Mouse (Mus musculus) forebrain, embryonic 16.5 days (tissue): Measurements from ENCODE around the gene Cyth1. TPM values are rescaled to one million over a fixed set of nuclear protein-coding genes. Genes with fewer than 3 reads are reported as not detected.

Source experiments
- ATAC-seq: fragments of 200-750 bp; cut with Nextera tagmentation; 2 replicates; pipeline ENCODE4 v1.8.0; 2017; ENCODE audit warnings: mild to moderate bottlenecking, moderate library complexity
- H3K27ac ChIP-seq: fragments of 300-500 bp; sonication (generic); 2 replicates; pipeline ENCODE4 v1.5.1; 2014; ENCODE audit warnings: low read length, control low read depth
- H3K27me3 ChIP-seq: fragments of 300-500 bp; sonication (generic); replicated peaks from 2 replicates; pipeline ENCODE4 v1.6.1; 2014; ENCODE audit warnings: low read length; ENCODE audit not compliant: control insufficient read depth, insufficient read depth
- H3K36me3 ChIP-seq: fragments of 300-500 bp; sonication (generic); 2 replicates; pipeline ENCODE4 v1.6.1; 2014; ENCODE audit not compliant: control insufficient read depth, insufficient read depth
- H3K4me1 ChIP-seq: fragments of 300-500 bp; sonication (generic); replicated peaks from 2 replicates; pipeline ENCODE4 v1.6.1; 2014; ENCODE audit warnings: low read length; ENCODE audit not compliant: control insufficient read depth, insufficient read depth
- H3K4me2 ChIP-seq: fragments of 300-500 bp; sonication (generic); 2 replicates; pipeline ENCODE4 v1.6.1; 2014; ENCODE audit warnings: mild to moderate bottlenecking, low read length, control low read depth
- H3K4me3 ChIP-seq: fragments of 300-500 bp; sonication (generic); replicated peaks from 2 replicates; pipeline ENCODE4 v1.5.1; 2014; ENCODE audit warnings: mild to moderate bottlenecking, low read length, control low read depth
- H3K9ac ChIP-seq: fragments of 300-500 bp; sonication (generic); replicated peaks from 2 replicates; pipeline ENCODE4 v1.6.1; 2014; ENCODE audit warnings: low read depth, low read length, control low read depth
- H3K9me3 ChIP-seq: fragments of 300-500 bp; sonication (generic); 2 replicates; pipeline ENCODE4 v1.6.1; 2016; ENCODE audit warnings: low read length; ENCODE audit not compliant: control insufficient read depth
- WGBS: fragments of 180-500 bp; shearing (Covaris S2); extraction: QIAGEN DNeasy Blood & Tissue Kit; methylation state at CpG from one replicate; pipeline ENCODE4 v1.1.7; 2014; 5-methylcytosine and 5-hydroxymethylcytosine counted together
- polyA plus RNA-seq: library from polyadenylated mRNA; unstranded; fragments of >200 nt; fragmentation: Nextera tagmentation; extraction: Ambion mirVana; gene quantifications from 2 replicates; pipeline ENCODE4 v1.2.1, GENCODE M21; 2015

Gene Cyth1
- polyA plus RNA-seq, 1 experiment from 2014 or later, result 32.1 TPM

- Histone ChIP-seq H3K4me3 (no peak overlapping the region), H3K4me2 (no peak overlapping the region), H3K27me3 (no peaks in the 10 kb centered on the region), H3K4me1 (peaks cover 4% of the 10 kb centered on the region), H3K27ac (no peak overlapping the region), H3K9me3 (no peaks in the 10 kb centered on the region), H3K36me3 (no peaks in the 10 kb centered on the region), H3K9ac (no peak overlapping the region)
- WGBS, result 88% methylated on average over 5 of the region's 5 CpGs
- no peak for ATAC-seq
Observed at GRCm38 (mm10) chr11:118229941-118230340, 18.5 kb downstream of the Cyth1 start.

GRCm38 (mm10) chr11:118227650-118228049 lies 20.7 kb downstream of the Cyth1 start:
- H3K4me3 ChIP-seq, result no peak overlapping the region
- ATAC-seq, result no peak
- WGBS, result 84% methylated on average over 7 of the region's 7 CpGs

GRCm38 (mm10) chr11:118226850-118227249 lies 21.5 kb downstream of the Cyth1 start:
- ATAC-seq, result no peak
- Histone ChIP-seq H3K27ac (no peak overlapping the region), H3K4me2 (no peak overlapping the region), H3K4me1 (peaks cover 4% of the 10 kb centered on the region), H3K9me3 (no peaks in the 10 kb centered on the region), H3K9ac (no peak overlapping the region), H3K27me3 (no peaks in the 10 kb centered on the region), H3K36me3 (no peaks in the 10 kb centered on the region), H3K4me3 (no peak overlapping the region)
- WGBS, result 91% methylated on average over 7 of the region's 7 CpGs

More at GRCm38 (mm10) chr11:118227650-118228049, 20.7 kb downstream of the Cyth1 start:
- H3K4me2 ChIP-seq, result no peak overlapping the region
- no peak overlapping the region for H3K27ac ChIP-seq
- no peaks in the 10 kb centered on the region for H3K27me3 ChIP-seq
- no peak overlapping the region for H3K9ac ChIP-seq
- H3K36me3 ChIP-seq, result no peaks in the 10 kb centered on the region
- H3K4me1 ChIP-seq, result peaks cover 4% of the 10 kb centered on the region
- no peaks in the 10 kb centered on the region for H3K9me3 ChIP-seq

- 43% methylated on average over 1 of the region's 1 CpGs for WGBS
- peaks cover 4% of the 10 kb centered on the region for H3K4me1 ChIP-seq
- H3K9me3 ChIP-seq, result no peaks in the 10 kb centered on the region
- no peaks in the 10 kb centered on the region for H3K36me3 ChIP-seq
- no peak overlapping the region for H3K27ac ChIP-seq
- H3K27me3 ChIP-seq, result no peaks in the 10 kb centered on the region
- H3K4me2 ChIP-seq, result no peak overlapping the region
- no peak overlapping the region for H3K4me3 ChIP-seq
- ATAC-seq, result no peak
- H3K9ac ChIP-seq, result no peak overlapping the region
Observed at GRCm38 (mm10) chr11:118225862-118226261, 22.5 kb downstream of the Cyth1 start.

GRCm38 (mm10) chr11:118225056-118225836 lies 23.1 kb downstream of the Cyth1 start:
- WGBS, result 31% methylated on average over 12 of the region's 12 CpGs
- Histone ChIP-seq H3K27ac (no peak overlapping the region), H3K27me3 (no peaks in the 10 kb centered on the region), H3K9ac (no peak overlapping the region), H3K36me3 (no peaks in the 10 kb centered on the region), H3K4me2 (no peak overlapping the region), H3K4me1 (peaks cover 4% of the 10 kb centered on the region), H3K9me3 (no peaks in the 10 kb centered on the region), H3K4me3 (no peak overlapping the region)
- ATAC-seq, result no peak

- Histone ChIP-seq H3K27me3 (no peaks in the 10 kb centered on the region), H3K4me1 (peaks cover 4% of the 10 kb centered on the region), H3K9me3 (no peaks in the 10 kb centered on the region), H3K4me2 (no peak overlapping the region), H3K9ac (no peak overlapping the region), H3K4me3 (no peak overlapping the region), H3K27ac (no peak overlapping the region), H3K36me3 (no peaks in the 10 kb centered on the region)
- no peak for ATAC-seq
- 90% methylated on average over 10 of the region's 10 CpGs for WGBS
Observed at GRCm38 (mm10) chr11:118223416-118224067, 24.9 kb downstream of the Cyth1 start.

GRCm38 (mm10) chr11:118222917-118223316 lies 25.5 kb downstream of the Cyth1 start:
- Histone ChIP-seq H3K4me3 (no peak overlapping the region), H3K4me1 (peaks cover 4% of the 10 kb centered on the region), H3K9ac (no peak overlapping the region), H3K27me3 (no peaks in the 10 kb centered on the region), H3K9me3 (no peaks in the 10 kb centered on the region), H3K36me3 (no peaks in the 10 kb centered on the region), H3K27ac (no peak overlapping the region), H3K4me2 (no peak overlapping the region)
- 88% methylated on average over 5 of the region's 5 CpGs for WGBS
- ATAC-seq, result no peak

- no peak for ATAC-seq
- Histone ChIP-seq H3K27me3 (no peaks in the 10 kb centered on the region), H3K4me1 (peaks cover 4% of the 10 kb centered on the region), H3K36me3 (no peaks in the 10 kb centered on the region), H3K9me3 (no peaks in the 10 kb centered on the region), H3K4me3 (no peak overlapping the region), H3K4me2 (no peak overlapping the region), H3K27ac (no peak overlapping the region), H3K9ac (no peak overlapping the region)
- WGBS, result 65% methylated on average over 6 of the region's 6 CpGs
Observed at GRCm38 (mm10) chr11:118222351-118222885, 26.0 kb downstream of the Cyth1 start.

- no peak overlapping the region for H3K4me2 ChIP-seq
- no peaks in the 10 kb centered on the region for H3K36me3 ChIP-seq
- peaks cover 4% of the 10 kb centered on the region for H3K4me1 ChIP-seq
- no peak overlapping the region for H3K27ac ChIP-seq
- 20% methylated on average over 7 of the region's 7 CpGs for whole genome bisulfite sequencing
- H3K27me3 ChIP-seq, result no peaks in the 10 kb centered on the region
- no peak overlapping the region for H3K9ac ChIP-seq
- no peak overlapping the region for H3K4me3 ChIP-seq
- H3K9me3 ChIP-seq, result no peaks in the 10 kb centered on the region
- ATAC-seq, result 0 out of 2 replicates have a peak, but pooled peaks have one; percentile 38
Observed at GRCm38 (mm10) chr11:118220561-118221262, 27.7 kb downstream of the Cyth1 start.
